Mouse (Mus musculus) heart, embryonic 14.5 days (tissue): ENCODE data around the gene H3f3a. TPM values are rescaled to one million over a fixed set of nuclear protein-coding genes. Genes with fewer than 3 reads are reported as not detected.

ENCODE experiments used
- ATAC-seq: fragments of 200-750 bp; cut with Nextera tagmentation; 2 replicates; pipeline ENCODE4 v1.8.0; 2017; ENCODE audit warnings: low read depth, moderate TSS enrichment; ENCODE audit not compliant: insufficient number of reproducible peaks, insufficient read depth, low FRiP score
- H3K27ac ChIP-seq, 2 experiments: fragments of 200-500 bp in 1 of 2; fragments of 300-500 bp in 1 of 2; sonication (generic) in 1 of 2; replicated peaks in 1 of 2; 2 replicates each; pipeline ENCODE4 v1.5.1; 2012 to 2014; ENCODE audit warnings: low read depth in 2 of 2, low read length in 2 of 2, control low read depth in 1 of 2, mild to moderate bottlenecking in 1 of 2, mixed read lengths in 1 of 2; ENCODE audit not compliant: control insufficient read depth in 1 of 2, insufficient read depth in 1 of 2
- H3K27me3 ChIP-seq: fragments of 300-500 bp; sonication (generic); 2 replicates; pipeline ENCODE4 v1.6.1; 2014; ENCODE audit warnings: mild to moderate bottlenecking, low read length, control low read depth; ENCODE audit not compliant: control insufficient read depth, insufficient read depth
- H3K36me3 ChIP-seq: fragments of 300-500 bp; sonication (generic); 2 replicates; pipeline ENCODE4 v1.6.1; 2014; ENCODE audit warnings: mild to moderate bottlenecking, control low read depth, low read length, mixed read lengths; ENCODE audit not compliant: control insufficient read depth, insufficient read depth
- H3K4me1 ChIP-seq, 2 experiments: fragments of 200-500 bp in 1 of 2; fragments of 300-500 bp in 1 of 2; sonication (generic) in 1 of 2; 2 replicates each; pipeline ENCODE4 v1.6.1; 2012 to 2014; ENCODE audit warnings: low read length in 2 of 2, control low read depth in 1 of 2, mixed read lengths in 1 of 2; ENCODE audit not compliant: control insufficient read depth in 2 of 2, insufficient read depth in 2 of 2
- H3K4me2 ChIP-seq: fragments of 300-500 bp; sonication (generic); 2 replicates; pipeline ENCODE4 v1.6.1; 2014; ENCODE audit warnings: mild to moderate bottlenecking, low read length
- H3K4me3 ChIP-seq, 2 experiments: fragments of 200-500 bp in 1 of 2; fragments of 300-500 bp in 1 of 2; sonication (generic) in 1 of 2; 2 replicates each; pipeline ENCODE4 v1.5.1; 2012 to 2014; ENCODE audit warnings: low read length in 2 of 2, mild to moderate bottlenecking in 2 of 2, control low read depth in 1 of 2, low read depth in 1 of 2, moderate library complexity in 1 of 2; ENCODE audit not compliant: control insufficient read depth in 1 of 2, insufficient read depth in 1 of 2
- H3K9ac ChIP-seq: fragments of 300-500 bp; sonication (generic); 2 replicates; pipeline ENCODE4 v1.6.1; 2014; ENCODE audit warnings: mild to moderate bottlenecking, low read length
- H3K9me3 ChIP-seq: fragments of 300-500 bp; sonication (generic); 2 replicates; pipeline ENCODE4 v1.6.1; 2016; ENCODE audit warnings: low read length, control low read depth; ENCODE audit not compliant: control insufficient read depth
- WGBS: fragments of 180-500 bp; shearing (Covaris S2); extraction: QIAGEN DNeasy Blood & Tissue Kit; methylation state at CpG from one replicate; pipeline ENCODE4 v1.1.7; 2014; 5-methylcytosine and 5-hydroxymethylcytosine counted together
- polyA plus RNA-seq: library from polyadenylated mRNA; unstranded; fragments of >200 nt; fragmentation: Nextera tagmentation; extraction: Ambion mirVana; gene quantifications from 2 replicates; pipeline ENCODE4 v1.2.1, GENCODE M21; 2014

H3f3a gene
- polyA plus RNA-seq, 1 experiment from 2014 or later, result 1,827 TPM

- Histone ChIP-seq H3K4me1 (peaks cover 3 to 10% of the 10 kb centered on the region in 2 experiments), H3K9ac (no peak overlapping the region), H3K36me3 (peaks cover 6% of the 10 kb centered on the region; the same call in 1 of the 2 replicates), H3K4me3 (no peak overlapping the region), H3K27me3 (no peaks in the 10 kb centered on the region), H3K27ac (no peak overlapping the region), H3K9me3 (no peaks in the 10 kb centered on the region), H3K4me2 (no peak overlapping the region)
- 87% methylated on average over 6 of the region's 6 CpGs for WGBS
- ATAC-seq, result no peak
Measured at GRCm38 (mm10) chr1:180821101-180821500, 7.4 kb upstream of the H3f3a start.

GRCm38 (mm10) chr1:180818000-180818399 lies 4.3 kb upstream of the H3f3a start:
- WGBS, result 39% methylated on average over 2 of the region's 2 CpGs
- H3K9ac ChIP-seq, result no peak overlapping the region
- no peak for ATAC-seq
- H3K27ac ChIP-seq, result no peak overlapping the region
- no peak overlapping the region for H3K4me2 ChIP-seq
- peaks cover 6% of the 10 kb centered on the region; the same call in 1 of the 2 replicates for H3K36me3 ChIP-seq
- no peak overlapping the region for H3K4me3 ChIP-seq
- no peaks in the 10 kb centered on the region for H3K9me3 ChIP-seq
- peaks cover 5 to 26% of the 10 kb centered on the region in 2 experiments for H3K4me1 ChIP-seq
- H3K27me3 ChIP-seq, result no peaks in the 10 kb centered on the region

GRCm38 (mm10) chr1:180815371-180816024 lies 1.8 kb upstream of the H3f3a start:
- no peak overlapping the region for H3K4me3 ChIP-seq
- peak overlapping the region; percentile 18; the same call in 1 of the 2 replicates for H3K4me2 ChIP-seq
- peaks cover 13% of the 10 kb centered on the region for H3K36me3 ChIP-seq
- WGBS, result 58% methylated on average over 12 of the region's 12 CpGs
- no peak overlapping the region for H3K27ac ChIP-seq
- H3K9me3 ChIP-seq, result no peaks in the 10 kb centered on the region
- ATAC-seq, result no peak
- peaks cover 5 to 30% of the 10 kb centered on the region in 2 experiments for H3K4me1 ChIP-seq
- no peaks in the 10 kb centered on the region for H3K27me3 ChIP-seq
- H3K9ac ChIP-seq, result no peak overlapping the region; the same call in 1 of the 2 replicates

- Histone ChIP-seq H3K9me3 (no peaks in the 10 kb centered on the region), H3K27ac (peak overlapping the region; percentile 100), H3K4me1 (peaks cover 5 to 42% of the 10 kb centered on the region in 2 experiments), H3K4me3 (peak overlapping the region; percentile 98 to 100), H3K4me2 (peak overlapping the region; percentile 77), H3K27me3 (no peaks in the 10 kb centered on the region), H3K36me3 (peaks cover 32% of the 10 kb centered on the region), H3K9ac (peak overlapping the region; percentile 100)
- WGBS, result under 1% methylated on average over 52 of the region's 65 CpGs
- peak; percentile 94 for ATAC-seq
Measured at GRCm38 (mm10) chr1:180813409-180813884, 296 bp downstream of the H3f3a start.

- ATAC-seq, result peak; percentile 8; the same call in 1 of the 2 replicates
- no peaks in the 10 kb centered on the region for H3K27me3 ChIP-seq
- WGBS, result under 1% methylated on average over 71 of the region's 71 CpGs
- H3K36me3 ChIP-seq, result peaks cover 38% of the 10 kb centered on the region
- H3K4me3 ChIP-seq, result peak overlapping the region; percentile 98 to 100
- H3K4me1 ChIP-seq, result peaks cover 3 to 35% of the 10 kb centered on the region in 2 experiments; a peak in 3 of 4 replicates
- peak overlapping the region; percentile 100 for H3K27ac ChIP-seq
- peak overlapping the region; percentile 100 for H3K9ac ChIP-seq
- peak overlapping the region; percentile 60 for H3K4me2 ChIP-seq
- H3K9me3 ChIP-seq, result no peaks in the 10 kb centered on the region
Measured at GRCm38 (mm10) chr1:180812463-180813408, 1.0 kb downstream of the H3f3a start.

GRCm38 (mm10) chr1:180811596-180812462 lies 1.9 kb downstream of the H3f3a start:
- Histone ChIP-seq H3K4me2 (peak overlapping the region; percentile 60), H3K27ac (peak overlapping the region; percentile 100), H3K9ac (peak overlapping the region; percentile 100), H3K27me3 (no peaks in the 10 kb centered on the region), H3K36me3 (peaks cover 44% of the 10 kb centered on the region), H3K9me3 (no peaks in the 10 kb centered on the region), H3K4me1 (peaks cover 3 to 33% of the 10 kb centered on the region in 2 experiments; a peak in 3 of 4 replicates), H3K4me3 (peak overlapping the region; percentile 98 to 100)
- 3% methylated on average over 27 of the region's 27 CpGs for WGBS
- no peak for ATAC-seq
